Mouse (Mus musculus): ENCODE results near the gene Olfr323.
A peak's percentile ranks its signal among the peaks of the same experiment; 100 is the strongest.

Gene Olfr323

GRCm38 (mm10) chr11:58630401-58630800, at the start of gene Olfr323:
Olfr323 (minus strand) TSS chr11:58630501.
- DNase-seq (ENCODE audit: extremely low spot score, low spot score) = no peak

- DNase-seq (ENCODE audit: extremely low spot score, low spot score) = no peak
These were observed 41.5 kb upstream of the Olfr323 start for GRCm38 (mm10) chr11:58671825-58672224.

- DNase-seq (ENCODE audit: extremely low spot score, low spot score) = no peak
These were observed 39.0 kb upstream of the Olfr323 start for GRCm38 (mm10) chr11:58669252-58669651.

- DNase-seq (ENCODE audit: extremely low spot score, low spot score) = no peak
These were observed 28.3 kb upstream of the Olfr323 start, which contains the start of gene Olfr322 for GRCm38 (mm10) chr11:58658596-58658995. Olfr322 (plus strand) TSS chr11:58658782.

- DNase-seq (ENCODE audit: extremely low spot score, low spot score) = no peak
These were observed 24.9 kb upstream of the Olfr323 start for GRCm38 (mm10) chr11:58655151-58655550.

GRCm38 (mm10) chr11:58643350-58643749, 13.0 kb upstream of the Olfr323 start:
- peak; percentile 34 for DNase-seq (ENCODE audit: extremely low spot score, low spot score)

- no peak for DNase-seq (ENCODE audit: extremely low spot score, low spot score)
These were observed 11.5 kb upstream of the Olfr323 start for GRCm38 (mm10) chr11:58641638-58642358.

GRCm38 (mm10) chr11:58641057-58641456, 10.8 kb upstream of the Olfr323 start:
- DNase-seq (ENCODE audit: extremely low spot score, low spot score) = no peak

GRCm38 (mm10) chr11:58640272-58640867, 10.1 kb upstream of the Olfr323 start, which contains the start of gene Trim58:
Trim58 (plus strand) TSS chr11:58640465.
- DNase-seq (ENCODE audit: extremely low spot score, low spot score) = peak; percentile 61

- DNase-seq (ENCODE audit: extremely low spot score, low spot score) = no peak
These were observed 7.9 kb upstream of the Olfr323 start for GRCm38 (mm10) chr11:58638176-58638701.

- DNase-seq (ENCODE audit: extremely low spot score, low spot score) = peak; percentile 54
These were observed 6.2 kb upstream of the Olfr323 start for GRCm38 (mm10) chr11:58636376-58636977.

GRCm38 (mm10) chr11:58634878-58635277, 4.6 kb upstream of the Olfr323 start:
- DNase-seq (ENCODE audit: extremely low spot score, low spot score) = no peak

GRCm38 (mm10) chr11:58626146-58626545, 4.2 kb downstream of the Olfr323 start:
- no peak for DNase-seq (ENCODE audit: extremely low spot score, low spot score)

- no peak for DNase-seq (ENCODE audit: extremely low spot score, low spot score)
These were observed 11.5 kb downstream of the Olfr323 start for GRCm38 (mm10) chr11:58618793-58619192.

GRCm38 (mm10) chr11:58618369-58618768, 11.9 kb downstream of the Olfr323 start:
- DNase-seq (ENCODE audit: extremely low spot score, low spot score) = no peak

GRCm38 (mm10) chr11:58615975-58616374, 14.3 kb downstream of the Olfr323 start, which contains the start of gene 2210407C18Rik:
2210407C18Rik (minus strand) TSS chr11:58616075.
- no peak for DNase-seq (ENCODE audit: extremely low spot score, low spot score)

GRCm38 (mm10) chr11:58614526-58614925, 15.8 kb downstream of the Olfr323 start:
- no peak for DNase-seq (ENCODE audit: extremely low spot score, low spot score)

- DNase-seq (ENCODE audit: extremely low spot score, low spot score) = no peak
These were observed 16.9 kb downstream of the Olfr323 start for GRCm38 (mm10) chr11:58613359-58613758.

- DNase-seq (ENCODE audit: extremely low spot score, low spot score) = no peak
These were observed 23.3 kb downstream of the Olfr323 start for GRCm38 (mm10) chr11:58607030-58607429.

- DNase-seq (ENCODE audit: extremely low spot score, low spot score) = no peak
These were observed 24.0 kb downstream of the Olfr323 start for GRCm38 (mm10) chr11:58606177-58606919.

GRCm38 (mm10) chr11:58605228-58605627, 25.1 kb downstream of the Olfr323 start:
- no peak for DNase-seq (ENCODE audit: extremely low spot score, low spot score)
